Comparison of ENCODE assay signal across 27 mouse cellular contexts in genomic region chr1:14680443-14680842, GRCm38 (mm10).
DNase-seq lines count a peak whose midpoint lies in the region; ATAC-seq lines count a peak whose summit lies in the region.
"Had no signal": no experiment of that assay in that cellular context is flagged by ENCODE, and none has a peak within 500 bp of the region (broad histone marks: within the 10 kb centered on the region; RNA-seq: fewer than 3 reads in every experiment).

No protein-coding gene starts in this region.

- H3K4me2 ChIP-seq in forebrain, embryonic 16.5 days (ENCODE audit: low read length), result no peak overlapping the region
- H3K4me2 ChIP-seq: embryonic facial prominence, embryonic 13.5 days; embryonic facial prominence, embryonic 15.5 days; forebrain, embryonic 12.5 days had no signal

- no peaks in the 10 kb centered on the region for H3K36me3 ChIP-seq in forebrain, embryonic 16.5 days (ENCODE audit: control insufficient read depth, insufficient read depth)
- H3K36me3 ChIP-seq: embryonic facial prominence, embryonic 13.5 days; embryonic facial prominence, embryonic 15.5 days; forebrain, embryonic 10.5 days; forebrain, embryonic 12.5 days; G1E had no signal

- H3K9me3 ChIP-seq in forebrain, embryonic 16.5 days (ENCODE audit: control insufficient read depth, low read length), result no peaks in the 10 kb centered on the region
- H3K9me3 ChIP-seq: embryonic facial prominence, embryonic 13.5 days; embryonic facial prominence, embryonic 15.5 days; forebrain, embryonic 10.5 days; forebrain, embryonic 12.5 days; G1E had no signal

- no peaks in the 10 kb centered on the region for H3K4me1 ChIP-seq in forebrain, embryonic 16.5 days (replicated peaks; ENCODE audit: control insufficient read depth, insufficient read depth, low read length)
- H3K4me1 ChIP-seq: embryonic facial prominence, embryonic 13.5 days; embryonic facial prominence, embryonic 15.5 days; forebrain, embryonic 12.5 days had no signal

- intact Hi-C loops in gastrocnemius, postnatal 14 days (cut with DNase I; ENCODE audit: low total_unique reads), result no loop called here

- DNase-seq in gastrocnemius, postnatal 14 days, result no peak
- no peak for DNase-seq in layer of hippocampus, adult 18-20 months (ENCODE audit: low spot score in 2 of 2)
- DNase-seq: adrenal gland, adult 8-10 months; adrenal gland, postnatal 14 days; adrenal gland, postnatal 36 days; B cell, adult 2 months; cerebellum, adult 11-12 months; cerebellum, adult 2 months; cerebellum, adult 9-10 months; cerebellum, postnatal 10 days; cerebellum, postnatal 25 days; embryo, embryonic 11 days; forebrain, postnatal 0 days had no signal

- 95% methylated on average over 3 of the region's 3 CpGs for WGBS in forebrain, embryonic 16.5 days

- no peaks in the 10 kb centered on the region for H3K27me3 ChIP-seq in forebrain, embryonic 16.5 days (replicated peaks; ENCODE audit: control insufficient read depth, insufficient read depth, low read length)
- H3K27me3 ChIP-seq: CH12.LX; embryonic facial prominence, embryonic 13.5 days; embryonic facial prominence, embryonic 15.5 days; forebrain, embryonic 12.5 days; Patski had no signal

- no peak overlapping the region for H3K27ac ChIP-seq in forebrain, embryonic 16.5 days (ENCODE audit: low read length)
- H3K27ac ChIP-seq: embryonic facial prominence, embryonic 13.5 days; embryonic facial prominence, embryonic 15.5 days; forebrain, embryonic 10.5 days; forebrain, embryonic 12.5 days had no signal

- ATAC-seq in common myeloid progenitor, adult 5-6 weeks (replicated peaks; ENCODE audit: low read depth, poor library complexity, severe bottlenecking), result peak; percentile 93
- ATAC-seq in hematopoietic stem cell, adult 5-6 weeks (replicated peaks in 1 of 2; ENCODE audit: insufficient read depth in 1 of 2, low FRiP score in 2 of 2, low TSS enrichment in 1 of 2, low read depth in 1 of 2, poor library complexity in 2 of 2, severe bottlenecking in 2 of 2), result peak; percentile 65 to 69
- ATAC-seq in forebrain, embryonic 16.5 days, result no peak
- ATAC-seq: activated CD4-positive, CD25-positive, alpha-beta regulatory T cell, adult 4 months; CD4-positive, CD25-positive, alpha-beta regulatory T cell, adult 4 months; forebrain, embryonic 14.5 days; forebrain, postnatal 0 days; Patski had no signal

- no peak overlapping the region for H3K9ac ChIP-seq in forebrain, embryonic 16.5 days (replicated peaks; ENCODE audit: low read depth, low read length)
- H3K9ac ChIP-seq: embryonic facial prominence, embryonic 13.5 days; embryonic facial prominence, embryonic 15.5 days; forebrain, embryonic 12.5 days; forebrain, postnatal 0 days had no signal

- no peak overlapping the region for H3K4me3 ChIP-seq in forebrain, embryonic 16.5 days (replicated peaks; ENCODE audit: low read length)
- H3K4me3 ChIP-seq: embryonic facial prominence, embryonic 13.5 days; embryonic facial prominence, embryonic 15.5 days; erythroblast, embryonic 14.5 days; forebrain, embryonic 10.5 days; forebrain, embryonic 12.5 days had no signal
